Mouse (Mus musculus) liver, adult (tissue): ENCODE measurements around the gene Tgfbr1.

Experiments used
- GATA4 ChIP-seq: IDR thresholded peaks from 2 replicates; pipeline ENCODE4 v1.6.1; 2014; ENCODE audit warnings: mild to moderate bottlenecking, low read length; ENCODE audit not compliant: insufficient replicate concordance

Tgfbr1 gene

DNA sequence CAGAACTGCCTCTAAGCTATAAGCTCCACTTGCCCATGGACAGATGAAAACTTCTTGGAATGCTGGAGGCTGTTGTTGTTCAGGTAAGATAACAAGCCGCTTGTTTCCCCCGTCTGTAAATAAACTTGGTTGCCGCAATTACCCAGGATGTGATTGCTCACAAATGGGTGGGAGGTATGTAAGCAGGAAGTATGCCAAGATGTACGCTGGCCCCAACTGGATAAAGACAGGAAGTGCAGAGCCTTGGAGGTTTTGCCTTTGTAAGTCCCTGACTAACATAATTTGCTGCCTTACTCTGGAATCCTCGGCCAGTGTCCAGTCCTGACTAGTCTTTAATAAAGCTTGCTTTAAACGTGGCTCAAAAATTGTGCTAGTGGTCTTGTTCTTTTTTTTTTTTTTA lies 77.5 kb downstream of the Tgfbr1 start:
- no peak for TF ChIP-seq GATA4

DNA sequence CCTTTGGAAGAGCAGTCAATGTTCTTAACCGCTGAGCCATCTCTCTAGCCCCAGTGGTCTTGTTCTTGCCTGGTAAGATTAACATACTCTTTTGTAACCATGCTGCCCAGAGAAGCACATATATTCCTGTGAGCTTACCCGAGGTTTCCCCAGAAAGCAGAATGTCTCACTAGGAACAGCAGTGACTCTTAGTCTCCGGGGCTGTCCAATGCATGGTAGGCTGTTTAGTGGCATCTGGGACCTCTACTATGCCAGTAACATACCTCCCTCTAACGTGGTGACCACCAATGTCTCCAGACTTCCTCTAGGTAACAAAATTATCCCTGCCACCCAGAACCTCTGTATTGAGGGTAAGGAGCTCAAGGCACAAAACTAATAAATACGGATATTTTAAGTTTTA lies 78.1 kb downstream of the Tgfbr1 start:
- no peak for TF ChIP-seq GATA4

DNA sequence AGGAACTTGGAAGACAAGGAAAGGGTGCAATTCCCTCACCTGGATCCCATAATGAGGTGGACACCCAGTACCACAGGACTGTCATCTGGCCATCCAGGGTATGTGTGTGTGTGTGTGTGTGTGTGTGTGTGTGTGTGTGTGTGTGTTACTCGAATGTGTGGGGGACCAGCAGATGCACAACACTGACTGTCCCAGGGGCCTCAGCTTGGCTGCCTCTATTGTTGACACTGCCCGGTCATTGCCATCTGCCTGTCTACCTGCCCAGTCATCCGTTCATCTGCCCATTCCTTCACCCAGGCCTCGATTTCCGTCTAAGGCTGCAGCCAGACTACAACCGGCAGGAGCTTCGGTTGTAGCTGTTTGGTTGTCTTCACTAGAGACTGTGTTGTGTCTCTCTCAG lies 79.7 kb downstream of the Tgfbr1 start:
- no peak for TF ChIP-seq GATA4

DNA sequence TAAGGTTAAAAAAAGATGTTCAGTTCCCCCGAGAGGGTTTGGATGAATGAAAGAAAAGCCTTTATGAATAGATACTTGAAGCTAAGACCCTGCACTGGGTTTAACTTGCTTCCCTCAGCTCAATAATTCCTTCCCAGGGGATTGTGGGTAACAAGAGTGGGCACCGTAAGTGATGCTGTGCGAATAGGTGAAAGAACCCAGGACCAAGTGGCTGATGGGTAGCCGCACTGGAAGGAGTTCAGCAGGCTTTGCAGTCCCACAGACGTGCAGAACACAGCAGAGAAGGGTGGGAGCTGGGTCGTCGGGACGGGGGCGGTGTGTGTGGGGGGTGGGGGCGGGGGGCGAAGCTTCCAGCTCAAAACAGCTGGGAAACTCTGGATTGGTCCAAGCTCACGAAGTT lies 82.1 kb downstream of the Tgfbr1 start:
- TF ChIP-seq GATA4, result no peak

DNA sequence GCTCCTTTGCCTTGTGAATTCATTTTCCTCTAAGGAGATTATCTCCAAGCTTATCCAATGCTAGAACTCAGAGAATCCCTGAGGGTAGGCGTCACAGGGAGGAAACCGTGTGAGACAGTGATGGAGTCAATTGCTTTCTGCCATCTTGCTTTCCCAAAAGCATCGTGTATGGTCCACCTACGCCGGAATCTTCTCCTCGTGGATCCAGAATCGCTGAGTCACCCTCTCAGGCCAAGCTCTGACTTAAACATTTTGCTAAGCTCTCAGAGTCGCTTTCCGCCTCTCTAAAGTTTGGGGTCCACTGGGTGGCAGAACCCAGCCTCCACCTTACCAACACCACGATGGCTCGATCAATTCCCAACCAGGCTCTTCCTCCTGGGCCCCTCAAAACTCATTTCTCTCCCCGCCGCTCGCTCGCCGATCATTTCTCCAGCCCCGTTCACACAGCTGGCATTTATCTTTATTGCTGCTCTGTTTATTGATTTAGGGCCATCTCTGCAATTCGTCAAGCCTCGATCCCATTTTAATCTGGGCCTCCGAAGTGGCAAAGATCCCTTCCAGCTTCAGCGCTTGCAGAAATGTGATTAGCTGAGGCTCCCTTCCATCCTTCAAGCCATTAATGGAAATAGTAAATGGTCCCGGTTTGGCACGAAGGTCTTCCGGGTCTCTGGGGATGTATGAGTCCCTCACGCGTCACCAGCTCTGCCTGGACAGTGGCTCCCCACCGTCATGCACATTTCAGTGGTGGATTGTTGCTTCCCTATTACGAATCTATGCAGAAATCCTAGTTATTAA lies 82.7 kb downstream of the Tgfbr1 start:
- TF ChIP-seq GATA4, result no peak

DNA sequence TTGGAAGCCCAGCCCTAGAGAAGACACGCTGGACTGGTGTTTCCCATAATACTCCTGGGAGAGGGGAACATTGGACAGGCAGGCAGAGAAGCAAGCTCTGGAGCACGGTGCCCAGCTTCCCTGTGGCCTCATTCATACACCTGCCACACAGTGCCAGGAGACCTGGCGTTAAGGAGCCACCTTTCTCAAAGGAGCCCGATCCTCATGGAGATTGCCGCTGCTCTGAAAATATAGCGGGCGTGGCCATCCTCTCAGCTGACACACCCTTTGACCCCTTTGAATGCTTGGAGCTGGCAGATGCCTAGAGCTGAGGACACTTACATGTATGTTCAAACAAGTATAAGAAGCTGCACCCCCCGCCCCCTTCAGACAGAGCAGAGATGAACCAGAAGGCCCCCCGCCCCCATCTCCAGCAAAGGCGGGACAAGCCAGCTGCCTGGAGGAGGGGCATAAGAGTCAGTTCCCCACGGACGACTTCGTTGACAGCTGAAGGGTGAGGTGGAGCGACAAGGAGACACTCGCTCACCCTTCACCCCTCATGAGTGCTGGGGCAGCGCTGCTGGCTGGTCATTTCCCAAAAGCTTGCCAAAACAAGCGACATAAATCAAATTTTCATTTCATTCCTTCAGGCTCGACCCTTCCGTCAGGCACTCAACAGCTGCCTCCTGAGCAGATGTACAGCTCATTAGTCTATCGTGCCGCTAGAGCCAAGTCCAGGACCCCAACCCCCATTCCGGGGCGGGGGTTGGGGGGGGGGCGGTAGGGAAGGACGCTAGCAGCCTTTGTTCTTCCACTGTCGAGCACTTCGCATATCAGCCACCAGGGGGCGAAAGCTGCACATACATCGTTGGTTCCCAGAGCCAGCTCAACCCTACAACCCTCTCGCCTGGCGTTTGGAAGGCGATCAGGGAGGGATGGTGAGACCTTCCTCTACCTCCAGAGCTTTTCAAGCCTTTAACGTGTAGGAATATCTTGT lies 84.6 kb downstream of the Tgfbr1 start:
- no peak for TF ChIP-seq GATA4

DNA sequence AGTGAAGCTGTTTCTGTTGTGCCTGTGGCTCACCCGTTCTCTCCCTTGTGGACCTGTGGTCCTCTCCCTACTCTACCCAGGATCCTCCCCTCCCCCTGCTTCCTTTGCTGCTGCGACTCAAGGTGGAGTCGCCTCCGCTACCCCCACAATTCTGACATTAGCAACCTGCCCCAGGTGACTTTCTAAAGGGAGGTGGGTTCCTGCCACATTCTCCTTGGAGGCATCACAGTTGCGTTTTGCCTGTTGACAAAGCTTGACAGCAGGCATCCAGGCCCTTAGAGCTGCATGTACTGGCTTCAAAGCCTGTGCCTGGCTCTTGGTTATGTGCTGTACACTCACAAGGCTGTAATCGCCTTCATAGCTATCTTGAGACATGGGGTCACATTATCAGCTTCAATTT lies 85.9 kb downstream of the Tgfbr1 start:
- TF ChIP-seq GATA4, result no peak

DNA sequence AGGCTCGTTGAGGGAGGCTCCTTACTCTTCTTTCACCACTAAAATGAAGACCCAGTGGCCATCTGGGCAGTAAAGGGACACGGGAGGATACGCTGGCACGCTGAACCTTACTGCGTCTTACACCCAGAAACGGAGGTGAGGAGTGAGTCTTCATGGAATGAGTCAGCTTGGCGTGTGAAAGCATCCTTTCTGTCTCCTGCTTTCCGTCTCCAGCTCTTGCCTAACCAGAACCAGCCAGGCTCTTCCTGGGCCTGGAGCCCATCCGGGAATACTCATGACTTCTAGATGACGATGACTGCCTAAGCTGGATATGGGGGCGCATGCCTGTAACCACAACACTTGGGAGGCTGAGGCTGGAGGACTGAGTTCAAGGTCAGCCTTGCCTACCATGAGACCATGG lies 87.9 kb downstream of the Tgfbr1 start:
- no peak for TF ChIP-seq GATA4

DNA sequence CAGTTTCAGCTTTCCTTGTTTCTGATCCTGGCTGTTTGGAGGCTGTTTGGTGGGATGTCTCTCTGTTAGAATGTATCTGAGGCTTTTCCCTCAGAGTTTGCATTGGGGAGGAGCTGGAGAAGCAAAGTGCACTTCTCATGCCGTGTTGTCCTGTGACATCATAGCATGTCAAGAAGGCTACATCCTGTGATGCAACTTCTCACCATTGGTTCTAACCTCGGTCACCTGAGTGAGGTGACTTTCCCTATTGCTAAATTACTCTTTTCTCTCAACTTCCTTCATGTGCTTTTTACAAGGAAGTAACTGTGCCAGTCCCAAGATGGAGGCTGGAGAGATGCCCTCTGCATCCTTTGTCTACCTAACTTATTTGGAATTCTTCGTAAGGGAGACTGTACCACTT lies 95.5 kb downstream of the Tgfbr1 start:
- no peak for TF ChIP-seq GATA4

DNA sequence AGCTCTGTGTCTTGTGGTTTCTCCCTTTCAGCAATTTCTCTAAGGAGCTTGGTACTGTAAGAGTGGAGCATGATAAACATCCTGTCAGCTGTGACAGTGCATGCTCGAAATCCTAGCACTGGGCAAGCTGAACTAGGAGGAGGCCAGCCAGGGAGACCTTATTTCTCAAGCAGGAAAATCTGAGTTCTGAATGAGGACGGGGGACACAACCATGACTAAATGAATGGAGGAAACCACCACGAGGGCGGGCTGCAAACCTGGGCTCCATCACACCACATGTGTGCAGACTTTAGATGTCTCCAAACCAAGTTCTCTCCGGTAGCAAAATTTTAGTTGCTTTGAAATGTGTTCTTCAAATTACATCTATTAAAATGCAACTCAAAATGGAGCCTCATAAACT lies 96.1 kb downstream of the Tgfbr1 start:
- TF ChIP-seq GATA4, result no peak

DNA sequence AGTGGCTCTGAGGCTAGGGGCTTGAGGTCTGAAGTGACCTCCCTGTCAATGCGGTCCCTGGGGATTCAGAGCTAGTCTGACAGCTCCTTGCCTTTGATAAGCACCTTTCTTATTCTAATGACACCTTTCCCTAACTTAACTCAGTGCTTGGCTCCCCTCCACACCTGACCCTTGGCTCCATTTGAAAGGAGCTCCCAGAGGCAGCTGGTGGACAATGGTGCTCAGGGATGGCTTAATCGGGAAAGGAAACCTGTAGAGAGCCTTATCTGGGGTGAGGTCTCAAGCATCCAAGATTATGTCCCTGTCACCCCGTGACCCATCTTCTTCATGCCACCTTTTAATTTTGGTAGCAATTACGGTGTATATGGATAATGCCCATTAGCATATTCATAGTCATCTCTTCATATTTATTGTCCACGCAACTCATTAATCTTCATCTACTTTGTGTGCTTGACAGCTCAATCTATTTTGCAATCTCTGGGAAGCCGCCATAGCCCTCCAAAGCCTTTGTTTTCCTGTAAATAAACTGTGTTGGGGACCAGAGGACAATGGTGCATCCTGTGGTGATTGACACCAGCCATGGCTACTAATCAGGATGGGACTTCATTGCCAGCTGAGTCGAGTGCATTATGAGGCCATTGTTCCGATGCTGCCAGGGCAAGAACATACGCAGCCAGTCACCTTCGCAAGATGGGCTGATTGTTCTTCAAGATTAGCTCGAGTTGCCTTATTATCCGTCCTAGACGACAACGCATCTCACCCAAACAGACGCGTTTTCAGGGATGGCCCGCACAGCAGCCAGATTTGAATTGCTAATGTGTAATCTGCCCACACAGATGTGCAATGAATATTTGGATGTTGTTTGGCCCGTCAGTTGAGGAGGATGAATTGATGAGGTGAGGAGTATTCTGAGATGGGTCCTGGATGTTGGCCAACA lies 96.8 kb downstream of the Tgfbr1 start:
- no peak for TF ChIP-seq GATA4
